ENCODE assay signal across 7 mouse cellular contexts in genomic region chr10:67204652-67205407, GRCm38 (mm10).
DNase-seq lines count a peak whose midpoint lies in the region; ATAC-seq and TF ChIP-seq lines count a peak whose summit lies in the region.

No protein-coding gene starts in this region.

- ATAC-seq in liver, embryonic 16.5 days (ENCODE audit: low read depth) = peak; percentile 51

- no peaks in the 10 kb centered on the region for H3K36me3 ChIP-seq in liver, embryonic 16.5 days (ENCODE audit: control insufficient read depth, insufficient read depth)

- H3K4me3 ChIP-seq in cortical plate, adult 2 months (ENCODE audit: insufficient read depth, low read length) = no peak overlapping the region
- no peak overlapping the region for H3K4me3 ChIP-seq in liver, embryonic 16.5 days (ENCODE audit: low read depth, low read length)

- H3K9ac ChIP-seq in liver, embryonic 16.5 days (ENCODE audit: low read depth, low read length) = no peak overlapping the region

- TF ChIP-seq POLR2A in cortical plate, adult 2 months (IDR thresholded peaks at IDR 0.05; ENCODE audit: extremely low read depth, insufficient read depth, low read length) = no peak

- H3K27me3 ChIP-seq in liver, embryonic 16.5 days (ENCODE audit: control insufficient read depth, insufficient read depth, low read depth, low read length) = no peaks in the 10 kb centered on the region

- H3K4me2 ChIP-seq in liver, embryonic 16.5 days (ENCODE audit: low read depth, low read length) = peak overlapping the region; percentile 21; the same call in 1 of the 2 replicates

- DNase-seq in layer of hippocampus, adult 9-11 months = peak; percentile 38
- DNase-seq in layer of hippocampus, postnatal 14 days (ENCODE audit: low spot score in 2 of 2) = no peak
- peak; percentile 22 to 34 for DNase-seq in spleen, postnatal 10 days (ENCODE audit: low spot score in 2 of 2)
- DNase-seq in layer of hippocampus, postnatal 36 days = no peak
- no peak for DNase-seq in layer of hippocampus, postnatal 25 days (ENCODE audit: extremely low spot score in 1 of 2, low spot score in 1 of 2)

- no peaks in the 10 kb centered on the region for H3K9me3 ChIP-seq in liver, embryonic 16.5 days (replicated peaks; ENCODE audit: control insufficient read depth, low read length)

- TF ChIP-seq CTCF in cortical plate, adult 2 months (IDR thresholded peaks at IDR 0.05; ENCODE audit: extremely low read depth, insufficient read depth, low read length) = no peak

- H3K4me1 ChIP-seq in cortical plate, adult 2 months (ENCODE audit: control insufficient read depth, insufficient read depth, low read length) = peaks cover 2% of the 10 kb centered on the region
- H3K4me1 ChIP-seq in liver, embryonic 16.5 days (ENCODE audit: control insufficient read depth, low read depth, low read length) = peaks cover 8% of the 10 kb centered on the region; the same call in 1 of the 2 replicates

- WGBS in liver, embryonic 16.5 days (ENCODE audit: insufficient replicate concordance) = 25% methylated on average over 11 of the region's 11 CpGs

- peak overlapping the region; percentile 84; the same call in 1 of the 2 replicates for H3K27ac ChIP-seq in cortical plate, adult 2 months (ENCODE audit: insufficient read depth, low read length)
- 0 out of 2 replicates have a peak overlapping the region, but pooled peaks have one; percentile 52 for H3K27ac ChIP-seq in liver, embryonic 16.5 days (ENCODE audit: low read length)

Comparison
In these comparisons a context has a peak if more than half of its experiments do, and no peak if none do; other contexts are left out.
1. DNase-seq: peak in layer of hippocampus, adult 9-11 months (single experiment) and spleen, postnatal 10 days (2 of 2); none in layer of hippocampus, postnatal 14 days (0 of 2), layer of hippocampus, postnatal 36 days (0 of 2) and layer of hippocampus, postnatal 25 days (0 of 2).